Comparison of ENCODE assay signal across 8 mouse cellular contexts in the genomic region with DNA sequence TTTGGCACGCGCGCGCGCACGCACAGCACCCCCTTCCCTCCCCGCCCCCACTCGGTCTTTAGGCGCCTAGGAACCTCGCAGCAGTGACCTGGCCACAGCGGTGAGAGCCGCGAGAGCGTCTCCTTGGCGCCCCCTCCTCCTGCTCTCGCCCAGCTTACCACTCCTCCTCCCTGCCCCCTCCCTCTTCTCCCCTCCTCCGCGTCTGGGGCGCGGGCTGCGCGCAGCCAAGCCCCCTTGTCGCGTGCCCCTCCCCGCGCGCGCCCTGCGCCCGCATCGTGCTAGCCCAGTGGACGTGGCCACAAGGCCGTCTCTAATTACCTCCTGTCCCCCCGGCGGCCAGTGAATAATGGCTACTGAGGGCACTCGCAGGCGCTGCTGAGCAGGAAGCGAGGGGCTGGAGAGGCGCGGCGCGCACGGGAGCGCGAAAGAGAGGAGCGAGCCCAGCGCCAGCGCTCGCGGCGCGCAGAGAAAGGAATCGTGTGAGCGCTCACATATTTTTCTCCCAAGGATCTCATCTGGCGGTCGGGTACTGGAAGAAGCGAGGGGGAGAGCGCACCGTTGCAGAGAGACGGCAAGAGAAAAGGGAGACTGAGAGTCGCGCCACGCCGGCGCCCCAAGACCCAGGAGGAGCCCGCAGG. TPM values are rescaled to one million over a fixed set of nuclear protein-coding genes. Genes with fewer than 3 reads are reported as not detected.
DNase-seq lines count a peak whose midpoint lies in the region; ATAC-seq and TF ChIP-seq lines count a peak whose summit lies in the region.

No protein-coding gene starts in this region.

- no peak for TF ChIP-seq POLR2A in kidney, adult 2 months (IDR thresholded peaks at IDR 0.05; ENCODE audit: low read depth, low read length)

- no peaks in the 10 kb centered on the region for H3K9me3 ChIP-seq in kidney, embryonic 16.5 days (ENCODE audit: low read length)
- no peaks in the 10 kb centered on the region for H3K9me3 ChIP-seq in liver, embryonic 12.5 days (replicated peaks)

- no peaks in the 10 kb centered on the region for H3K36me3 ChIP-seq in kidney, adult 2 months (ENCODE audit: control insufficient read depth, insufficient read depth, low read length)
- H3K36me3 ChIP-seq in kidney, embryonic 16.5 days (ENCODE audit: insufficient read depth, low read length) = 0 out of 2 replicates have a peak, but pooled peaks cover 4% of the 10 kb centered on the region
- peaks cover 18% of the 10 kb centered on the region for H3K36me3 ChIP-seq in liver, embryonic 12.5 days

- no peak for TF ChIP-seq CTCF in kidney, adult 2 months (conservative IDR thresholded peaks at IDR 0.05; ENCODE audit: insufficient read depth, insufficient read length, low read depth, low read length)

- DNase-seq in kidney, adult 2 months = peak; percentile 36
- DNase-seq in kidney, adult 9 months = no peak
- peak; percentile 96 for DNase-seq in embryo, embryonic 10 days (ENCODE audit: low spot score)
- peak; percentile 25 to 37 for DNase-seq in gastrocnemius, postnatal 36 days
- DNase-seq in naive thymus-derived CD4-positive, alpha-beta T cell, adult 2 months (ENCODE audit: low read depth) = peak; percentile 45
- peak; percentile 47 for DNase-seq in testis, postnatal 14 days (ENCODE audit: low spot score)

- peaks cover 15% of the 10 kb centered on the region; the same call in 1 of the 2 replicates for H3K4me1 ChIP-seq in kidney, adult 2 months (ENCODE audit: control insufficient read depth, insufficient read depth, low read length)
- H3K4me1 ChIP-seq in kidney, embryonic 16.5 days (ENCODE audit: insufficient read depth, low read length) = peaks cover 36% of the 10 kb centered on the region
- H3K4me1 ChIP-seq in liver, embryonic 12.5 days = peaks cover 62% of the 10 kb centered on the region

- intact Hi-C loops in gastrocnemius, postnatal 36 days (cut with DNase I) = loop anchor here (5.0 kb wide), 1 partner anchor 33 kb away; the partner anchor contains the start of gene Rai1

- peak overlapping the region; percentile 90 for H3K4me2 ChIP-seq in kidney, embryonic 16.5 days (replicated peaks; ENCODE audit: low read depth, low read length)
- peak overlapping the region; percentile 91 for H3K4me2 ChIP-seq in liver, embryonic 12.5 days

- H3K4me3 ChIP-seq in kidney, adult 2 months (ENCODE audit: insufficient read depth, low read depth, low read length) = peak overlapping the region; percentile 47
- H3K4me3 ChIP-seq in kidney, embryonic 16.5 days (ENCODE audit: low read length) = peak overlapping the region; percentile 61
- H3K4me3 ChIP-seq in liver, embryonic 12.5 days = peak overlapping the region; percentile 63

- ATAC-seq in kidney, embryonic 16.5 days (ENCODE audit: low FRiP score, low TSS enrichment) = peak; percentile 77
- peak; percentile 33 for ATAC-seq in liver, embryonic 12.5 days

- H3K27ac ChIP-seq in kidney, adult 2 months (ENCODE audit: insufficient read depth, low read depth, low read length) = no peak overlapping the region
- peak overlapping the region; percentile 63 for H3K27ac ChIP-seq in kidney, embryonic 16.5 days (ENCODE audit: low read length)
- H3K27ac ChIP-seq in liver, embryonic 12.5 days = no peak overlapping the region

- WGBS in kidney, adult 2 months = 1% methylated on average over 65 of the region's 66 CpGs
- WGBS in kidney, embryonic 16.5 days = under 1% methylated on average over 49 of the region's 66 CpGs
- 4% methylated on average over 52 of the region's 66 CpGs for WGBS in liver, embryonic 12.5 days (ENCODE audit: insufficient replicate concordance)

- no peaks in the 10 kb centered on the region for H3K27me3 ChIP-seq in kidney, adult 2 months (replicated peaks; ENCODE audit: control insufficient read depth, insufficient read depth, low read length)
- H3K27me3 ChIP-seq in kidney, embryonic 16.5 days (ENCODE audit: insufficient read depth, low read length) = no peaks in the 10 kb centered on the region
- peaks cover 28% of the 10 kb centered on the region for H3K27me3 ChIP-seq in liver, embryonic 12.5 days (replicated peaks)

- peak overlapping the region; percentile 74 for H3K9ac ChIP-seq in kidney, embryonic 16.5 days (replicated peaks; ENCODE audit: low read length)
- peak overlapping the region; percentile 55 for H3K9ac ChIP-seq in liver, embryonic 12.5 days

RNA-seq across cellular contexts. Expression of gene Rai1, which starts 35.0 kb away (rescaled TPM):
- 26.1 and 29.2 TPM in 2 replicates for polyA plus RNA-seq in kidney, adult 2 months (2012; rRNA removed)
- total RNA-seq in gastrocnemius, postnatal 36 days (2021) = 10 to 100 TPM; 18.1 to 20.8 TPM
- polyA plus RNA-seq in kidney, embryonic 16.5 days (2015; fragmentation: Nextera tagmentation; extraction: Ambion mirVana) = 21.5 and 24.0 TPM in 2 replicates
- polyA plus RNA-seq in liver, embryonic 12.5 days (2016; fragmentation: Nextera tagmentation; extraction: Ambion mirVana) = 11.3 and 11.6 TPM in 2 replicates
